Mouse (Mus musculus) midbrain, postnatal 0 days (tissue): ENCODE results near the gene Cox4i2. TPM values are rescaled to one million over a fixed set of nuclear protein-coding genes. Genes with fewer than 3 reads are reported as not detected.

Experiments used
- ATAC-seq: fragments of 200-750 bp; cut with Nextera tagmentation; 2 replicates; pipeline ENCODE4 v1.8.0; 2017; ENCODE audit warnings: moderate number of reproducible peaks, mild to moderate bottlenecking, moderate TSS enrichment, moderate library complexity; ENCODE audit not compliant: low FRiP score
- DNase-seq: peaks from one replicate; pipeline ENCODE4 v3.0.0-alpha.2; 2015; ENCODE audit warnings: low spot score
- H3K27ac ChIP-seq: fragments of 300-500 bp; sonication (generic); 2 replicates; pipeline ENCODE4 v1.5.1; 2014; ENCODE audit warnings: low read depth, mild to moderate bottlenecking, low read length, mixed read lengths
- H3K27me3 ChIP-seq: fragments of 300-500 bp; sonication (generic); 2 replicates; pipeline ENCODE4 v1.6.1; 2014; ENCODE audit warnings: low read length, control low read depth, mixed read lengths; ENCODE audit not compliant: insufficient read depth
- H3K36me3 ChIP-seq: fragments of 300-500 bp; sonication (generic); 2 replicates; pipeline ENCODE4 v1.6.1; 2014; ENCODE audit warnings: low read length, control low read depth, mixed read lengths; ENCODE audit not compliant: insufficient read depth
- H3K4me1 ChIP-seq: fragments of 300-500 bp; sonication (generic); 2 replicates; pipeline ENCODE4 v1.6.1; 2014; ENCODE audit warnings: mild to moderate bottlenecking, control low read depth, antibody characterized with exemption, low read length, mixed read lengths; ENCODE audit not compliant: insufficient read depth
- H3K4me2 ChIP-seq: fragments of 300-500 bp; sonication (generic); 2 replicates; pipeline ENCODE4 v1.6.1; 2014; ENCODE audit warnings: low read depth, mild to moderate bottlenecking, low read length, mixed read lengths; ENCODE audit not compliant: poor library complexity, severe bottlenecking
- H3K4me3 ChIP-seq: fragments of 300-500 bp; sonication (generic); 2 replicates; pipeline ENCODE4 v1.5.1; 2014; ENCODE audit warnings: low read depth, mild to moderate bottlenecking, low read length, moderate library complexity
- H3K9ac ChIP-seq: fragments of 300-500 bp; sonication (generic); replicated peaks from 2 replicates; pipeline ENCODE4 v1.6.1; 2014; ENCODE audit warnings: mild to moderate bottlenecking, low read length, moderate library complexity, mixed read lengths; ENCODE audit not compliant: poor library complexity, severe bottlenecking
- H3K9me3 ChIP-seq: fragments of 300-500 bp; sonication (generic); 2 replicates; pipeline ENCODE4 v1.6.1; 2016; ENCODE audit warnings: low read length, control low read depth
- CTCF ChIP-seq: IDR thresholded peaks from 2 replicates; pipeline ENCODE4 v1.5.1; 2016; ENCODE audit warnings: antibody characterized with exemption, mild to moderate bottlenecking
- WGBS: fragments of 180-500 bp; shearing (Covaris S2); extraction: QIAGEN DNeasy Blood & Tissue Kit; methylation state at CpG from one replicate; pipeline ENCODE4 v1.1.7; 2014; 5-methylcytosine and 5-hydroxymethylcytosine counted together
- polyA plus RNA-seq: library from polyadenylated mRNA; unstranded; fragments of >200 nt; fragmentation: Nextera tagmentation; extraction: Ambion mirVana; gene quantifications from 2 replicates; pipeline ENCODE4 v1.2.1, GENCODE M21; 2015
- total RNA-seq: library from RNA; depleted of rRNA; stranded (reverse); fragments of >200 nt; gene quantifications from 2 replicates; pipeline ENCODE4 v1.2.3, GENCODE M21; 2014; rRNA removed

Cox4i2 gene
- 2.0 and 6.8 TPM in 2 replicates for total RNA-seq
- 3.3 and 4.5 TPM in 2 replicates for polyA plus RNA-seq

- TF ChIP-seq CTCF, result no peak
- Histone ChIP-seq H3K9me3 (no peaks in the 10 kb centered on the region), H3K36me3 (no peaks in the 10 kb centered on the region), H3K4me3 (0 out of 2 replicates have a peak within 1 kb of the TSS, but pooled peaks have one; percentile 2), H3K27ac (no peak within 1 kb of the TSS), H3K27me3 (no peaks in the 10 kb centered on the region), H3K4me2 (peak within 1 kb of the TSS; percentile 35), H3K4me1 (peaks cover 7% of the 10 kb centered on the region; the same call in 1 of the 2 replicates), H3K9ac (no peak within 1 kb of the TSS)
- no peak for ATAC-seq
- DNase-seq, result no peak
- 6% methylated on average over 30 of the region's 30 CpGs for WGBS
These were observed at the start of gene Cox4i2 for GRCm38 (mm10) chr2:152753944-152754711. Cox4i2 (plus strand) TSS chr2:152754173.

- TF ChIP-seq CTCF, result no peak
- Histone ChIP-seq H3K27ac (no peak overlapping the region), H3K9ac (no peak overlapping the region), H3K4me2 (no peak overlapping the region), H3K27me3 (no peaks in the 10 kb centered on the region), H3K4me3 (no peak overlapping the region), H3K9me3 (no peaks in the 10 kb centered on the region), H3K4me1 (0 out of 2 replicates have a peak, but pooled peaks cover 8% of the 10 kb centered on the region), H3K36me3 (peaks cover 54% of the 10 kb centered on the region)
- ATAC-seq (no peak), DNase-seq (no peak)
- WGBS, result 78% methylated on average over 5 of the region's 5 CpGs
These were observed 49.7 kb upstream of the Cox4i2 start for GRCm38 (mm10) chr2:152704256-152704605.

GRCm38 (mm10) chr2:152704811-152705370 is 49.1 kb upstream of the Cox4i2 start:
- DNase-seq, result no peak
- Histone ChIP-seq H3K9ac (no peak overlapping the region), H3K4me1 (0 out of 2 replicates have a peak, but pooled peaks cover 8% of the 10 kb centered on the region), H3K27ac (no peak overlapping the region), H3K27me3 (no peaks in the 10 kb centered on the region), H3K36me3 (peaks cover 48% of the 10 kb centered on the region), H3K4me3 (no peak overlapping the region), H3K4me2 (no peak overlapping the region), H3K9me3 (no peaks in the 10 kb centered on the region)
- no peak for ATAC-seq
- no peak for TF ChIP-seq CTCF
- WGBS, result 92% methylated on average over 14 of the region's 14 CpGs

GRCm38 (mm10) chr2:152705993-152706571 is 47.9 kb upstream of the Cox4i2 start:
- H3K27me3 ChIP-seq, result no peaks in the 10 kb centered on the region
- 66% methylated on average over 22 of the region's 22 CpGs for WGBS
- H3K9me3 ChIP-seq, result no peaks in the 10 kb centered on the region
- H3K36me3 ChIP-seq, result peaks cover 39% of the 10 kb centered on the region
- H3K9ac ChIP-seq, result no peak overlapping the region
- DNase-seq (peak; percentile 71), ATAC-seq (peak; percentile 44)
- H3K4me1 ChIP-seq, result 0 out of 2 replicates have a peak, but pooled peaks cover 8% of the 10 kb centered on the region
- no peak for TF ChIP-seq CTCF
- no peak overlapping the region for H3K4me3 ChIP-seq
- peak overlapping the region; percentile 40 for H3K27ac ChIP-seq
- no peak overlapping the region for H3K4me2 ChIP-seq

GRCm38 (mm10) chr2:152707186-152707585 is 46.8 kb upstream of the Cox4i2 start:
- Histone ChIP-seq H3K27me3 (no peaks in the 10 kb centered on the region), H3K9me3 (no peaks in the 10 kb centered on the region), H3K9ac (peak overlapping the region; percentile 62), H3K4me3 (peak overlapping the region; percentile 38), H3K4me1 (0 out of 2 replicates have a peak, but pooled peaks cover 8% of the 10 kb centered on the region), H3K36me3 (peaks cover 28% of the 10 kb centered on the region), H3K4me2 (peak overlapping the region; percentile 59), H3K27ac (peak overlapping the region; percentile 91)
- peak; percentile 28 for DNase-seq
- TF ChIP-seq CTCF, result no peak
- WGBS, result 18% methylated on average over 7 of the region's 7 CpGs
- no peak; the same call in 1 of the 2 replicates for ATAC-seq
